Mouse (Mus musculus) forebrain, embryonic 11.5 days (tissue): ENCODE data around the gene Htr3b. TPM values are rescaled to one million over a fixed set of nuclear protein-coding genes. Genes with fewer than 3 reads are reported as not detected.
"Not testable (repeated sequence)": the region's sequence is repeated elsewhere in the genome, so short reads cannot be mapped to it uniquely, and the experiment has no call there.

Experiments
- ATAC-seq: fragments of 200-750 bp; cut with Nextera tagmentation; replicated peaks from 2 replicates; pipeline ENCODE4 v1.8.0; 2017; ENCODE audit warnings: moderate TSS enrichment; ENCODE audit not compliant: low FRiP score
- DNase-seq: peaks from one replicate; pipeline ENCODE4 v3.0.0-alpha.2; 2017; ENCODE audit warnings: low spot score
- H3K27ac ChIP-seq: fragments of 300-500 bp; sonication (generic); 2 replicates; pipeline ENCODE4 v1.5.1; 2014; ENCODE audit warnings: low read depth, low read length
- H3K27me3 ChIP-seq: fragments of 300-500 bp; sonication (generic); 2 replicates; pipeline ENCODE4 v1.6.1; 2014; ENCODE audit warnings: mild to moderate bottlenecking, low read length, mixed read lengths; ENCODE audit not compliant: control insufficient read depth, insufficient read depth
- H3K36me3 ChIP-seq: fragments of 300-500 bp; sonication (generic); 2 replicates; pipeline ENCODE4 v1.6.1; 2014; ENCODE audit warnings: mild to moderate bottlenecking, low read length, moderate library complexity, mixed read lengths; ENCODE audit not compliant: control insufficient read depth, insufficient read depth
- H3K4me1 ChIP-seq: fragments of 300-500 bp; sonication (generic); replicated peaks from 2 replicates; pipeline ENCODE4 v1.6.1; 2014; ENCODE audit warnings: low read length, mixed read lengths; ENCODE audit not compliant: control insufficient read depth, insufficient read depth
- H3K4me2 ChIP-seq: fragments of 300-500 bp; sonication (generic); 2 replicates; pipeline ENCODE4 v1.6.1; 2014; ENCODE audit warnings: low read depth, mild to moderate bottlenecking, low read length, moderate library complexity, mixed read lengths; ENCODE audit not compliant: severe bottlenecking
- H3K4me3 ChIP-seq: fragments of 300-500 bp; sonication (generic); 2 replicates; pipeline ENCODE4 v1.5.1; 2014; ENCODE audit warnings: low read depth, low read length
- H3K9ac ChIP-seq: fragments of 300-500 bp; sonication (generic); 2 replicates; pipeline ENCODE4 v1.6.1; 2014; ENCODE audit warnings: low read length
- H3K9me3 ChIP-seq: fragments of 300-500 bp; sonication (generic); 2 replicates; pipeline ENCODE4 v1.6.1; 2016; ENCODE audit warnings: low read length, mixed read lengths; ENCODE audit not compliant: control insufficient read depth
- WGBS: fragments of 180-500 bp; shearing (Covaris S2); extraction: QIAGEN DNeasy Blood & Tissue Kit; methylation state at CpG from one replicate; pipeline ENCODE4 v1.1.7; 2014; 5-methylcytosine and 5-hydroxymethylcytosine counted together
- polyA plus RNA-seq: library from polyadenylated mRNA; unstranded; fragments of >200 nt; fragmentation: Nextera tagmentation; extraction: Ambion mirVana; gene quantifications from 2 replicates; pipeline ENCODE4 v1.2.1, GENCODE M21; 2014

The Htr3b gene
- polyA plus RNA-seq, 1 experiment from 2014 or later, result 0.25 TPM

DNA sequence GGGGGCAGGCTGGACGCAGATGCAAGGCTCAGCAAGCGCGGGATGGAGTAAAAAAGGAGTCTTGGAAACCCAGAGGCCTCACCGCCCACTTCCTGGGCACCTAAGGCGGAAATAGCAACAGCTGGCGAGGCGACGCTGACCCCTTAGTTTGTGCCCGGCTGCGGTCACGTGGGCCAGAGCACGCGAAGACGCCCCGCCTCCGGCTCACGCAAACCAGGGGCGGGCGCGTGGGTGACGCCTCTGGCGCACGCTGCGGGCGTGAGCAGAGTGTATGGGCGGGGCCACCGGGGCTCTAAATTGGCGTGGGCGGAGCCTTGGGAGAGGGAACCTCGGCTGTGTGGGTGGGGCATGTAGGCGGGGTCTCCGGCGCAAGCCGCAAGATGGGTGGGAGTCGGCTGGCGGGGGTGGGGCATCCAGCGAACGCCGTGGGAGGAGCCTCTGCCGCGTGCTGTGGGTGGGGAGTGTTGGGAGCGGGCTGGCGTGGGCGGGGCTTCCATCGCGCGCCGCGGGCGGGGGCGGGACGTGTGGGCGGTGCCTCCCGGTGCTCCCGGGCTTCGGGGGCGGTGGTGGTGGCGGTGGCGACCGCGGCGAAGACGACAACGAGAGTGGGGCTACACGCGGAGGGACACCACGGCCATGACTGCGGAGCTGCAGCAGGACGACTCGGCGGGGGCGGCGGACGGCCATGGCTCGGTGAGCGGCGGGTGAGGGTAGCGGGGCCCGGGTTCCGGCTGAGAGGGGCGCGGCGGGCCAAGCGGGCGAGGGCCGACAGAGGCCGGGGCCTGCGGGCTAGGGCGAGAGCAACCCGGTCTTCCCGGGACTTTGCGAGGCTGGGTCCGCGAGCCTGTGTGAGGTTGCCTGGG is 20.3 kb upstream of the Htr3b start, which contains the start of gene Usp28:
Usp28 (plus strand) TSS at position 531 of the 863 bp plus-strand sequence.
- Histone ChIP-seq H3K4me3 (peak within 1 kb of the TSS; percentile 73), H3K4me2 (peak within 1 kb of the TSS; percentile 66), H3K9ac (peak within 1 kb of the TSS; percentile 71), H3K36me3 (no peaks in the 10 kb centered on the region), H3K27ac (peak within 1 kb of the TSS; percentile 46; the same call in 1 of the 2 replicates), H3K4me1 (peaks cover 11% of the 10 kb centered on the region; the same call in 1 of the 2 replicates), H3K9me3 (no peaks in the 10 kb centered on the region), H3K27me3 (no peaks in the 10 kb centered on the region)
- DNase-seq (peak; percentile 100), ATAC-seq (peak; percentile 93)
- under 1% methylated on average over 76 of the region's 94 CpGs for WGBS

DNA sequence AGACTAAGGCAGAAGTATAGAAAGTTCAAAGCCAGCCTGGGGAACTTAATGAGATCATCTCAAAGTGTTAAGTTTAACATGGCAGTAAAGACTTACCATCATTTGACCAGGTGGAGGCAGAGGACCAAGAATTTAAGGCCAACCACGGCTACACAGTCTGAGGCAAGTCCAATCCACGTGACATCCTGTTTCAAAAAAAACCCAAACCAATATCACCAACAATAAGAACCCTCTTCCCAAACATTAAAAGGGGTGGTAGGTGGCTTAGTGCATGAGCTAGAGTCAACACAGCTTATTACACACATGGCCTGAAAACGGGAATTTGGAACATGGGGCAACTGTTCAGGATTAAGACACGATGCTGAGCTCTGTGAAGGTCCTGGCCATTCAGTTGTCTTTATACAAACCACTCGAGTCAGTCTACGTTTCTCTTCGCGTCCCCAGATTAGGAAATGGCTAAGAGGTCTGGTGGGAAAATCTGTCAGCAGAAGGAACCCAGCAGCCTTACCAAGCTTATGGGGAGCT is 19.6 kb upstream of the Htr3b start:
- Histone ChIP-seq H3K9me3 (no peaks in the 10 kb centered on the region), H3K4me3 (peak overlapping the region; percentile 73), H3K36me3 (no peaks in the 10 kb centered on the region), H3K4me1 (peaks cover 11% of the 10 kb centered on the region; the same call in 1 of the 2 replicates), H3K9ac (peak overlapping the region; percentile 60), H3K4me2 (peak overlapping the region; percentile 66), H3K27me3 (no peaks in the 10 kb centered on the region), H3K27ac (no peak overlapping the region)
- ATAC-seq, result peak; percentile 21
- 32% methylated on average over 8 of the region's 8 CpGs for WGBS
- DNase-seq, result no peak

DNA sequence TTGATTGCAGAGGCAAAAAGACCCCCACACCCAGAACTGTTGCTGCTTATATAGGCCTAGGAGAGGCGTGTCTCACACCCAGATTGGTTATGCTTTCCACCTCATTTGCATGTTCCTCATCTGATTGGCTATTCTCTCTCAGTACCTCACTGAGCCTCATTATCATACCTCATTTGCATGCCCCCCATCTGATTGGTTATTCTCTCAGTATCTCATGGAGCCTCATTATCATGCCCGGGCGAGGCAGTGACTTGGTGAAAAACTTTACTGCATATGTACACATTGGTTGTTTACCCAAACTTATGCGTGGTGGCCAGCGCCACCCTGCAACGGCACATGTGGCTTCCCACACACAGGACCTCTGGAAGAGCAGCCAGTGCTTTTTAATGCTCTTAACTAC is 19.0 kb upstream of the Htr3b start:
- not testable (repeated sequence) for H3K4me2 ChIP-seq, H3K27ac ChIP-seq, H3K36me3 ChIP-seq, H3K4me3 ChIP-seq, DNase-seq, ATAC-seq, H3K9ac ChIP-seq, H3K27me3 ChIP-seq, H3K9me3 ChIP-seq
- WGBS, result 97% methylated on average over 6 of the region's 6 CpGs
- peaks cover 11% of the 10 kb centered on the region; the same call in 1 of the 2 replicates for H3K4me1 ChIP-seq

DNA sequence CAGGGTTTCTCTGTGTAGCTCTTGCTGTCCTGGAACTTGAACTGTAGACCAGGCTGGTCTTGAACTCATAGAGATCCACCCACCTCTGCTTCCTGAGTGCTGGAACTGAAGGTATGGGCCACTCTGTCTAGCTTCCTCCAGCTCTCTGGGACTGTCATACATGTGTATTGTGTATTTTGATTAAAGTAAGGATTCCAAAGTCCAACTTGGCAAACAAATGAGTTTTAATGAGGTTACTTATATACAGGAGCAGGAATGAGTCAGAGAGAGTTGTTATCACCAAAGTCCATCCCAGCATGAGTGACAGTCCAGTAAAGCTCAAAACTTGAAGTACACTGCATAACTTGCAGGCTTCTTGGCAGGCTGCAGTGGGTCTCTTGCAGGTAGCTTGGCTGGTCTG is 17.0 kb upstream of the Htr3b start:
- Histone ChIP-seq H3K9ac (no peak overlapping the region), H3K27me3 (no peaks in the 10 kb centered on the region), H3K4me1 (peaks cover under 1% of the 10 kb centered on the region; the same call in 1 of the 2 replicates), H3K27ac (no peak overlapping the region), H3K9me3 (no peaks in the 10 kb centered on the region), H3K4me2 (no peak overlapping the region), H3K36me3 (no peaks in the 10 kb centered on the region), H3K4me3 (no peak overlapping the region)
- no peak for ATAC-seq
- no peak for DNase-seq

DNA sequence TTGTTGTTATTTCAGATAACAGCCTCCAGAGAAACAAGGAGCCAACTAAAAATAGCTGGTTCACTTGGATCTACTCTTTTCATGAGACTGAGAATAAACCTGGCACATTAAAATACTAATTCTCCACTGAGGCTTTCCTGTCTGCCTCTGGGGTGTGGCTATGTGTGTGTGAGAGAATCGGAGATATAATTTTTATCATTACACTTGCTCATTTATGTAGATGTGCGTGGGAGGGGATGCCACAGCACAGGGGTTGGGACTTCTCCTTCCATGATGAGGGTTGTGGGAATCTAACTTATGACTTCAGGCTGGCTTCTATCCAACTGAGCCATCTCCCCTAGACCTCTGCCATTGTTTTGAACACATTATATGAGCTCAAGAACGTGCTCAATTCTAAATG is 16.0 kb upstream of the Htr3b start:
- 90% methylated on average over 3 of the region's 3 CpGs for WGBS
- Histone ChIP-seq H3K36me3 (no peaks in the 10 kb centered on the region), H3K4me3 (no peak overlapping the region), H3K9ac (no peak overlapping the region), H3K9me3 (no peaks in the 10 kb centered on the region), H3K4me1 (no peaks in the 10 kb centered on the region), H3K27me3 (no peaks in the 10 kb centered on the region), H3K4me2 (no peak overlapping the region), H3K27ac (no peak overlapping the region)
- no peak for DNase-seq
- no peak for ATAC-seq

DNA sequence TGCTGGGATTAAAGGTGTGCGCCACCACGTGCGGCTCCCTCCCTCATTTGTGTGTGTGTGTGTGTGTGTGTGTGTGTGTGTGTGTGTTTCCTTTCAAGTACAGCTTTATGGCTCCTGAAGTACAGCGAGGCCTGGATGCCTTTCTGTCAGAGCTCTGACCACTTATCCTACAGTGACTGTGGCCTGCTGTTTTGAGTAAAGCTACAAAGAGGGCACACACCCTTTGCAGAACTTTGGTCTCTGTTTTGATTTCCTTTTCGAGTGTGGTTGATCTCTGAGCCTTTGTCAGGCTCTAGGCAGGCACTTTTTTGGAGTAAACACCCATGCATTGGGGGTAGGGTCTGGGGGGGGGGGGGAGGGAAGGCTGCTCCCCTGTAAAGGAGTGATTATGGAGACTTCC is 15.6 kb upstream of the Htr3b start:
- Histone ChIP-seq H3K36me3 (no peaks in the 10 kb centered on the region), H3K4me1 (no peaks in the 10 kb centered on the region), H3K27me3 (no peaks in the 10 kb centered on the region), H3K9ac (no peak overlapping the region), H3K27ac (no peak overlapping the region), H3K4me3 (no peak overlapping the region), H3K9me3 (no peaks in the 10 kb centered on the region), H3K4me2 (no peak overlapping the region)
- 85% methylated on average over 5 of the region's 5 CpGs for WGBS
- ATAC-seq (no peak), DNase-seq (no peak)

DNA sequence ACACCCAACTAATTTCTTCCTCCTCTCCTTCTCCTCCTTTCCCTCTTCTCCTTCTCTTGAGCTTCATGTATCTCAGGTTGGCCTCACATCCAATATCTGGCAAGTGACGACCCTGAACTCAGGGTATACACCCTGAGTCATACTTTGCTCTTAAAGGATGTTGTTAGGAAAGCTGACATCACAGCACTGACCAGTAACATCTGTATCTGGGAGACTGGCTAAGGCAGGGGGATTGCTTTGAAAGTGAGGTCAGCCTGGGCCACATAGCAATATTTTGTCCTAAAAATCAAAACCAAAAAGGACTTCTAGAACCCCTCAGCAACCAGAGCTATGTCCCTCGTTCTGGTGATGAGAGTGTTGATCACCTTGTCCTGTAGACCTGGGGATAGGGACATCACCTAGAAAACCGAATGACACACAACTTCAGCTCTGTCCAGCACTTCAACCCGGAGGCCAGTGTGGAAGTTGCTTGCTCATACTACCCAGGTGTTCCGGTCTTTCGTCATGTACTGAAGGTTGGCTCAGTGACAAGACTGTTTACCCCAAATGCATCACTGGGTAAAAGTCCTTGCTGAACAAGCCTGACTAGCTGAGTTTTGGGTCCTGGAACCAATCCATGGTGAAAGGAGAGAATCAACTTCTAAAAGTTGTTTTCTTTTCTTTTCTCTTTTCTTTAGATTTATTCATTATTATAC is 12.0 kb upstream of the Htr3b start:
- H3K36me3 ChIP-seq, result no peaks in the 10 kb centered on the region
- DNase-seq, result no peak
- H3K27ac ChIP-seq, result no peak overlapping the region
- no peak overlapping the region for H3K4me3 ChIP-seq
- no peak overlapping the region for H3K4me2 ChIP-seq
- ATAC-seq, result no peak
- no peak overlapping the region for H3K9ac ChIP-seq
- WGBS, result 84% methylated on average over 6 of the region's 6 CpGs
- no peaks in the 10 kb centered on the region for H3K4me1 ChIP-seq
- no peaks in the 10 kb centered on the region for H3K9me3 ChIP-seq
- H3K27me3 ChIP-seq, result no peaks in the 10 kb centered on the region

DNA sequence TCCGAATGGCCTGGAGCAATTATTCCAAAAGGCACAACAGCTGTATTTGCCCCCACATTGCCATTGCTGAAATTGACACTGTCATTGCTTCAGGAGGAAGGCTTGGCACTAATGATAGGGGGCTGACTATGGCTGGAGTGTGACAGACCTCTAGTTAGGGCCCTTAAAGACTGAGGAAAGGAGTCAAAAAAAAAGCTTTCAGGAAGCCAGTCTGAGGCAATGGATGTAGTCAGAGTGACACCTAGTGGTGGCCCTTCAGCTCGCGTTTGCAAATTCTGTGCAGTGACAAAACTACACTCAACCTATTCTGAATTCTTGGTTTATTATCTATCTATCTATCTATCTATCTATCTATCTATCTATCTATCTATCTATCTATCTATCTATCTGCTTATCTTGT is 7.7 kb upstream of the Htr3b start:
- DNase-seq, result peak; percentile 67
- H3K4me3 ChIP-seq, result no peak overlapping the region
- H3K9ac ChIP-seq, result no peak overlapping the region
- no peaks in the 10 kb centered on the region for H3K9me3 ChIP-seq
- no peak overlapping the region for H3K4me2 ChIP-seq
- H3K27me3 ChIP-seq, result no peaks in the 10 kb centered on the region
- ATAC-seq, result no peak
- H3K27ac ChIP-seq, result no peak overlapping the region
- H3K36me3 ChIP-seq, result no peaks in the 10 kb centered on the region
- 26% methylated on average over 3 of the region's 3 CpGs for WGBS
- H3K4me1 ChIP-seq, result no peaks in the 10 kb centered on the region
